Mouse (Mus musculus): ENCODE measurements around the gene Zfp846. TPM values are rescaled to one million over a fixed set of nuclear protein-coding genes. Genes with fewer than 3 reads are reported as not detected.
A peak's percentile ranks its signal among the peaks of the same experiment; 100 is the strongest.
"Not testable (repeated sequence)": the region's sequence is repeated elsewhere in the genome, so short reads cannot be mapped to it uniquely, and the experiment has no call there.

Gene Zfp846
- total RNA-seq (2021), result 1 to 10 TPM; 2.6 to 3.0 TPM
- long read RNA-seq, experiment 1, partial matches to known transcripts, result 1 of 2 reads
- long read RNA-seq, experiment 1, other reads (novel, unspliced or antisense), result 0 of 2 reads
- long read RNA-seq, experiment 2, partial matches to known transcripts, result 0 of 2 reads
- long read RNA-seq, experiment 2, other reads (novel, unspliced or antisense), result 0 of 2 reads

DNA sequence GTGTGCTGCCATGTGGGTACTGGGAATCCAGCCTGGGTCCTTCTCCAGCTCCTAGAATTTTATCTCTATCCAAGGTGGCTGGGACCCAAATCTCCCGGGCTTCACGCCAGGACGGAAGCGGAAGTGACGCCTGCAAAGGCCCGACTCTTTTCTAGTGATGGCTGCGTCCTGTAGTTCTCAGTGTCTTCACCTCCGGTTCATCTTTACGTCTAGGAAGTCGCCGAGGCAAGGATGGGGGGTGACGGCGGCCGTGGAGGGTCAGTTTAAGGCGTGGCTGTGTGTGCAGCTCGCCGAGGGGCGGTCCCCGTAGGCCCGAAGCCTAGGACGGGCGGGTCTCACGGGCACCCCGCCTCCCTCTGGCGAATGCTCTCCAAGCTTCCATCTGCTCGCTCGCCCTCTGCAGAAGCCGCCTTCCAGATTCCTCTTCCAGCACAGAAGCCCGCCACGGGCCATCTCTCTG lies at the start of gene Zfp846:
TSS of gene Zfp846 (plus strand) at position 117 of the 460 bp plus-strand sequence.
- DNase-seq, result peak; percentile 97 to 98
- intact Hi-C loops (cut with DNase I), result no loop called here

DNA sequence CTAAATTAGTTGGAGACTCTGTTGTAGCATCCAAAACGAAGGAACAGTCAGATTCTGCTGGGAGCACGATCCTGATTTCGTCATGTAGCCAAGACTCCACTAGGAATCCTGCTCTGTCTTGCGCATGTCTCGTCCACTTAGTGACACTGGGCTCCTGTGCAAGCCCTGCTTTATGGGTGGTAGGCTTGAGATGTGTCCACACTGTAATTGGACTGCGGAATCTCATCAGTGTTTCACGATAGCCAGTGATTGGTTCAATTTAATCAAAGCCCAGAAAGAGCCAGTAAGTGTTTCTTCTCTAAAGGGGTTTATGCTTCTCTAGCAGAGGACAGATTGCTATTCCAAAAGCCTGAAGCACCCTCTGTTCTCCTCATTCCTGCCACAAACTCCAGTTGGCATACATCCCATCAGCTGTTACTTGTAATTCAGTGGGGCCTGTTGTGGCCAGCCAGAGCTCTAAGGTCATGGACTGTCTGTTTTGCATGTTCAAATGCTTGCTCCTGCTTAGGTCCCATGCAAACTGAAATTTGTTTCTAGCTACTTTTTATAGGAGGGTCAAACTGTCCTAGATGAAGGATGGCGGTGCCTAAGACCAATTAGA lies 46.7 kb upstream of the Zfp846 start:
- intact Hi-C loops (cut with DNase I), result no loop called here
- DNase-seq, result no peak

DNA sequence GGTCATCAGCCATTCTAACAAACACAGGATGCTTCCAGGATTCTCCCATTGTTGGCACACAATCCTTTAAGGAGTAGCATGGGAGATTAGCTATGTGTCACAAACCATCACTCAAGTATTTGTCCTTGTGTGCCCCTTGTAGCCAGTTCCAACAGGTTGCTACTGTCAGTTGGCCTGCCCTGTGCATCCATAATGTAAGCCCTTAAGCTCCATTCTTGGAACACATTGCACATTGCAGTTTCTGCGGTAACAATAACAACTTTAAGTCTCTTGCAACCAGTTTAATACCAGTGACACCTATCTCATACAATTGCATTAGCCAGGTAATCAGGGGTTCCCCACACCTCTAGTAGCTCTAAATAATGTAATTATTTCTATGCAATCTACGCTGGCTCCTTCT lies 44.5 kb upstream of the Zfp846 start:
- DNase-seq, result no peak
- intact Hi-C loops (cut with DNase I), result no loop called here

DNA sequence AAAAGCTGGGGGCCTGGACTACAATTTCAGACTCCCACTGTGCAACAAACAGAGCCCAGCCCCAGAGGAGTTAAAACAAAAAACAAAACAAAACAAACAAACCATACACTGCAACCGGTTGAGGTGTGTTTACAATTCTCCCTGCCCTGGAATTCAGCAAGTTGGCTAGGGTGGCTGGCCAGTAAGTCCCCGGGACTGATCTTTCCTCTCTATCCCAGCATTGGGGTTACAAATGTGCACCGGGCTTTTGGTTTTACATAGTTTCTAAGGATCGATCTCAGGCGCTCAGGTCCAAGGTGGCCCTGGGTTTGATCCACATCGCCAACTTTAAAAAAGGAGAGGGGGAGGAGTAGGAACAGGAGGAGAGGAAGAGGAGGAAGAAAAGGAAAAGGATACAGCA lies 37.6 kb upstream of the Zfp846 start:
- DNase-seq, result no peak
- intact Hi-C loops (cut with DNase I), result no loop called here

DNA sequence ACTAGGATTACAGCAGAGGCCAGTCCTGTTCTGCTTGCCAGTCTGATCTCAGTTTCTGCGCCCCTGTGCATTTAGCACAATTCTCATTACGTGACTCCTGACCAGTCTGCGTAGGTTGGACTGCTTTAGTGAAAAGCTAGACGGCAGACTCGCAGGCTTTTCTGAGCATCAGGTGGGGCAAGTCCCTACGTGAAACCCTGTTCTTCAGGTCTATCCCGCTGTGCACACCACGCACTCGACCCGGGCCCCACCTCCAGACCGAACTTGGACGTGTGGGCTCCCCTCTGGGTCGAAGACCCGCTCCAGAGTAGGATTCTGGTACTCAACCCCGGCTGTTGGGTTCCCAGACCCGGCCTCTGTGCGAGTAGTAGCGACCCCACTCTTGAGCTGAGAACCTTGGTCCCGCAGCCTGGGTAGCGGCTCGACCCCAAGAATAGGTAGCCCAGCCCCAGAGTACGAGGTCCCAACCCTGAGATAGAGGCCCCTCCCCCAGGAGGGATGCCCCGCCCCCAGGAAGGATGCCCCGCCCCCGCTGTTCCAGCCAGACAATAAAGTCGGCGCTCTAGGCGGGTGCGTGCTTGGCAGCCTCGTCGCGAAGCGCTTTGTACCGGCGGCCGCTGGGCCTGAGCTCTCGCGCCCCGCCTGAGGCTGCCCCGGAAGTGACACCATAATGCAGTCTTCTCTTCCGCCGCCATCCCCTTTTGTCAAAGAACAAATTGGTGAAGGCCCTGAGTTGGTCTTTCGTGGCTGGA lies 36.8 kb upstream of the Zfp846 start:
- DNase-seq, result peak; percentile 76 to 77
- intact Hi-C loops (cut with DNase I), result loop anchor here (2.0 kb wide), 1 partner anchor 77 kb away; no protein-coding TSS in a partner anchor

DNA sequence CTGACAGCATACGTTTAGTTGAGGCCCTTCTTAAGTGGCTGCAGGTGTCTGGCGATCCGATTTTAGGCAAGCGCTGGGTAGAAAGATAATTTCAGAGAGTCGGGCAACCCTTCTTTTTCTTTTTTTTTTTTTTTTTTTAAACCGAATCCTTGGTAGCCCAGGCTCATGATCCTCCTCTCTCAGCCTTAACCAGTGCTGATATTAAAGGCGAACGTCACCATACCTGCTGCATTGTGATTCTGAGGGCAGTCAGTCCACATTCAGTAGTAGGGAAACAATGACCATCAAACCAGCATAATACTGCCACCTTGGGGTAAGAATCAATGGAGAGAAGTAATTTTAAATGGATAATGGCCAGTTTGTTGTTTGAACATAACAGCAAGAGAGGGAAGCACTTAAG lies 35.9 kb upstream of the Zfp846 start:
- DNase-seq, result no peak
- intact Hi-C loops (cut with DNase I), result loop anchor here (2.0 kb wide), 1 partner anchor 78 kb away; no protein-coding TSS in a partner anchor

DNA sequence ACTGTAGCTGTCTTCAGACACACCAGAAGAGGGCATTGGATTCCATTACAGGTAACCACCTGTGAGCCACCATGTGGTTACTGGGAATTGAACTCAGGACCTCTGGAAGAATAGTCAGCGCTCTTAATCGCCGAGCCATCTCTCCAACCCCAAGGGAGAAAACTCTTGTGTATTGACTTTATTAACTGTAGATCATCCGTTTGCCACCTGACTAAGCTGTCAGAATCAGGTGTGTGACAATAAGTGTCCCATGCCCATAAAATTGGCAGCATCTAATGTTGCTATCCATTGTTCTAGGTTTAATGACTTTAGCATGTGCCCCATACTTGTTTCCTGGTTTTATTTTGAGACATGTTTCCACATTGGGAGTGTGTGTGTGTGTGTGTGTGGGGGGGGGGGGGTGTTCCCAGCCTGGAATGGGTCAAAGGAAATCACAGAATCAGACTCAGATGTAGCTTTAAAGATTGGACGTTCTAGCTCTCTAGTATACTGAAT lies 29.3 kb upstream of the Zfp846 start:
- DNase-seq, result no peak
- intact Hi-C loops (cut with DNase I), result no loop called here

DNA sequence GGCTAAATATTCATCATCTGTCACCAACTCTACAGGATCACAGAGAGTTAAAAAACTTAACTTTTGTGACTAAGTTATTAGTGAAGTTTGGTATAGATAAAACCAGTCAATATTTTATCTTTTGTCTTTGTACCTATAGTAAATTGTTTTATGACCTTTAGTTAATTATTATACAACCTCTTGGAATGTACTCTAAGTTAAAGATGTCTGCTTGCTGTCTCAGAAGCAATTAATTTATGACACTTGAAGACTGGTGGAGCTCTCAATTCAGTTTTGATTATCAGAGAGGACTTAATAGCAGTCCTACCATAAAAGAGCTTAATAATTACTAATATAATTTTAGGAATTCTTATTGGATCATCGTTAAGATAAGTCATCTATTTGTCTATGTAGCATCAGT lies 28.4 kb upstream of the Zfp846 start:
- DNase-seq, result no peak
- intact Hi-C loops (cut with DNase I), result no loop called here

DNA sequence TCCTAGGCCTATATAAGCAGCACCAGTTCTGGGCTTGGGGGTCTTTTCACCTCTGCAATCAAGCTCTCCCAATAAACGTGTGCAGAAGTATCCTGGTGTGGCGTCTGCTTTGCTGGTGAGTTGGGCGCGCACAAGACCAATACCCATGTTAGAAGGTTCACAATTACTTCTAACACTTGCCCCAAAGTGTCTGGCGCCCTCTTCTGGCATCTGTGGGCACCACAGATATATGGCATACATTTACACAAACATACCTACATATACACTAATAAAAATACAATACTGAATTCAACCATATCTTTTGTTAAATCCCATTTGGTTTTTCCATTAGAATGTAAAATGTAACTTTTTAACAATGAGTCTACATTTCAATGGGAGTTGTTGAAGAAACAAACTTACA lies 18.9 kb upstream of the Zfp846 start:
- intact Hi-C loops (cut with DNase I), result no loop called here
- no peak for DNase-seq

DNA sequence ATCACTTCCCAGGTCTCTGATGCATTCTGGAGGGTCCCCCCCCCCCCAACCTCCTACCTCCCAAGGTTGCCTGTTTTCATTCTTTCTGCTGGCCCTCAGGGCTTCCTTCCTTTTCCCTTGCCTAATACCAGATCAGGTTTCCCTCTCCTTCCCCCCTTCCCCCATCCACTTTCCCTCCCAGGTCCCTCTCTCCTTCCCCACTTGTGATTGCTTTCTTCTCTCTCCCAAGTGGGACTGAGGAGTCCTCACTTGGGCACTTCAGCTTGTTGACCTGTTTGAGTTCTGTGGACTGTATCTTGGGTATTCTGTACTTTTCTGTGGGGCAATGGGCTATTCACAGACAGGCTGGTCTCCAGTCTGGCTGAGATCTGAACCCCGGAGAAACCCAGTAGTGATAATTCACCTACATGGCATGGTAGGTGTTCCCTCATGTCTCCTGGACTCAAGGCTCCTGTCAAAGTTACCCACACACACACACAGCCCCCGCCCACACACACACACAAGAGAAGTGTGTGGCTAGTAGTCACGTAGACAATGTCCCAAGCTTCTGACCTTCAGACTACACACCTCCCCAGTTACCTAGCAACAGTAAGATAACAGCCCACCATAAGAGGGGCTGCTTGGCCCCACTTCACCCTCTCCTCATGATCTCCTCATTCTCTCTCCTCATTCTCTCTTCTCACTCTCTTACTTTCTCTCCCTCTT lies 15.6 kb upstream of the Zfp846 start:
- intact Hi-C loops (cut with DNase I); DNase-seq: not testable (repeated sequence)

DNA sequence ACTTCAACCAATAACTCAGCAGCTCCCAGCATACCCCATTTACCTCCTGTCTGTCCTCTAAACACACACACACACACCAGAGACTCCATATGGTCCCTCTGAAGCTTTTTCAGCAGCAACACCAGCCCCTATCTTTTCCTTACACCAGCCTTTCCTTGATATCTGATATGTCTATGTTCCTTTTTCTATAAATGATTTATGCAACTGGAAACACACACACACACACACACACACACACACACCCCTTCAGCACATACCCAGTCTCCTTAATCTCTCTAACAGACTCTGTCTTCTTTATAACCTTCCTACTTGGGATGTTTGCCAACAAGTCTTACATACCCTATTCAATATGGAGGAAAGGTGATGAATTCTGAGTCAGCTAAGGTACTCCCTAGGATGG lies 10.0 kb upstream of the Zfp846 start:
- no peak for DNase-seq
- intact Hi-C loops (cut with DNase I), result no loop called here

DNA sequence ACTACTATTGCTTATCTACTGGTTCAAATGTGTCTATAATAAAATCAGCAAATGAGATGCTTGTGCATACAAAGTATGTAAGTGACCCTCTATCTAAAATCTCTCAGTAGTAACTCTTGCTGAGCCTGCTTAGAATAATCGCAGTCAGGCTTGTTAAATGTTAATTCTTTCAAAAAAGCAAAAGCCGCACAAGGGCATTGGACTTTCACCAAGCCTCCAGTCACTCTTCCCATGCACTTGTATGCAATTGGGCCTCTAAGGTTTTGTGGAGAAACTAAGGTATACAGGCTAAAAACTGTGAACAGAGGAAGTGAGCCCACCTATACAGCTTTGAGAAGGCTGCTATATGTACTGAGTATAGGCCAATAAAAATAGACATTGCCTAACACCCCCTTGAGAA lies 4.5 kb upstream of the Zfp846 start:
- DNase-seq, result no peak
- intact Hi-C loops (cut with DNase I), result no loop called here

DNA sequence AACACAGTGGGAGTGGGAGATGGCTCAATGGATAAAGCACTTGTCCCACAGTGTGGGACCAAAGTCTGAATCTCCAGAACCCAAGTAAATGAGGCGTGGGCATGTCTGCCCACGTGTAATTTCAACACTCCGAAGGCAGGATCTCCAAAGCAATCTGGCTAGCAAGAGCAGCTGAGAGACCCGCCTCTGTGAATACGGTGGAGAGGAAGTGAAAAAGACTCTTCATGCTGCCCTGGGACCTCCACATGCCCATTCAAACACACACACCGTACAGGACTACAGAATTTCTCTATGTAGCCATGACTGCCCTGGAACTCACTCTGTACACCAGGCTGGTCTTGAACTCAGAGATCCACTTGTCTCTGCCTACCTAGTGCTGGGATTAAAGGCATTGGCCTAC lies 20.2 kb downstream of the Zfp846 start:
- no peak for DNase-seq
- intact Hi-C loops (cut with DNase I), result loop anchor here (10.0 kb wide), 1 partner anchor 136 kb away; the partner anchor contains the start of gene Zfp26

DNA sequence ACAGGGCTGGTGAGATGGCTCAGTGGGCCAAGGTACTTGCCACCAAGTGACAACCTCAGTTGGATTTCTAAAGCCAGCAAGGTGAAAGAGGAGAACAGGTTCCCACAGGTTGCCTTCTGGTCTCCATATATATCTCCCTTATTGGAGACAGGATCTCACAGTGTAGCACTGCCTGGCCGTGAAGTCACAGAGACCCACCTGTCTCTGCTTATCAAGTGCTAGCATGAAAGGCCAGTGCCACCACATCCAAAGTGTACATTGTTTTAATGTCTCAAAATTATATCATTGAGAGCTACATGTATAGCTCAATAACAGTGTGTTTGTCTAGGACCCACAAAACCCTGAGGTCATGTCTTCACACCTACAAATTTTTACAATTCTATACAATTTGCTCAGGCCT lies 25.2 kb downstream of the Zfp846 start:
- intact Hi-C loops (cut with DNase I), result loop anchor here (10.0 kb wide), 1 partner anchor 141 kb away; the partner anchor contains the start of gene Zfp26
- no peak for DNase-seq

DNA sequence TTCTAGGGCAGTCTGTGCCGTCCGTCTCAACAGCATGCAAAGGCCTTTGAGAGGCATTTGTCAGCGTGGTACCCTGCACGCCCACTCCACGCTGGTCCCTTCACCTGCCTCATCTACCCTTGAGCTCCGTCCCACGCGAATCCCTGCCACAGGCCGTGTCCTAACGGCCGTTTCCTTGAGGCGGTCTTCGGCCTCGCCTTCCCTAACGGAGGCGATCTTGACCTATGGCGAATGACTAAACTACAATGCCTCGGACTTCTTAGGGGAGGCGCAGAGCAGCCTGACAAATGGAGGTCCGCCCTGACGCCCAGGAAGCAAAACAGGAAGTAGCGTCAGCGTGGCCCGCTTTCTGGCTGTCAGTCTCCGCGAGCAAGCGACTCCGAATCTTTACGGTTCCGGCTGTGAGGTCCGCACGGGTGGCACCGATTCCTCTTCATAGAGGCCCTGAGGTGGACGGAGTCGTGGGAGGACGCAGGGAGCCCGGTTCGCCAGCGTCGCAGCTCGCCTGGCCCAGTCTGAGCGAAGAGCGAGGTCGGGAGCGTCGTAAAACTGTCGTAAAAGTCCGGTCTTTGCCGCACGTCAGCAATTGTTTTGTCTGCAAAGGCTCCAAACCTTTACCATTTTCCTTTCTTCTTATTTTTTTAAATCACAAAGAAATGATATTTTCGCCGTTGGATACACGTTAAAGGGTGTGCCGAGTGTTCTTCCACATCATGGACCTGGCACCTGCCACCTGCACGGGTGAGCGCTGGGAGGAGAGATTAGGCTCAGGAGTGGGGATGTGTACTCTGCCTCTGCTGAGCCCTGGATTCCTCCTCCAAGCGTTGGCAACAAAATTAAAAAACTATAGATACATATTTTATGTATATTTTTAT lies 26.2 kb downstream of the Zfp846 start:
- intact Hi-C loops (cut with DNase I), result loop anchor here (10.0 kb wide), 1 partner anchor 143 kb away; the partner anchor contains the start of gene Zfp26
- peak; percentile 64 to 90 for DNase-seq

DNA sequence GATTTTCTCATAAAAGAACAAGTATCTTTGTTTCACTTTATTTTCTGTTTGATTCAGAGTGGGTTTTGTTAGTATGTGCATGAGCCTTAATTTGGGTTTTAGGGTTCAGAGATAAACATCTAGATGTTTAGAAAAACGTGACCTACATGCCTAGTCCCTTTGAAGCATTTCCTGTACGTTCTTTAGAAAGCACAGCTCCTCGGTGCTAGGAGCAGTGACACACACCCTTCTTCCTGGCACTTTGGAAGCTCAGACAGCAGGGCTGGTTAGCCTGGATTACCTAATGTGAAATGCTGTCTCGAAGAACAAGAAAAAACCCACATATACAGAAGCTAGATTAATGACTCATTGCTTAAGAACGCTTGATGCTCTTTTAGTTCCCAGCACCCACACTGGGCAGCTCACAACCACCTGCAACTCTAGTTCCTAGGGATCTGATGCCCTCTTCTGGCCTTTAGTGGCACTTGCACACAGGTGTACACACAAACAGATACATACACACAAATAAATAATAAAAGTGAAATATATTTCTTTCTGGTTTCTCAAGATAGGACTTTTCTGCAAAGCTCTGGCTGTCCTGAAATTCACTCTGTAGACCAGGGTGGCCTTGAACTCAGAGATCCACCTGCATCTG lies 28.9 kb downstream of the Zfp846 start:
- intact Hi-C loops (cut with DNase I), result loop anchor here (10.0 kb wide), 1 partner anchor 145 kb away; the partner anchor contains the start of gene Zfp26
- no peak for DNase-seq

DNA sequence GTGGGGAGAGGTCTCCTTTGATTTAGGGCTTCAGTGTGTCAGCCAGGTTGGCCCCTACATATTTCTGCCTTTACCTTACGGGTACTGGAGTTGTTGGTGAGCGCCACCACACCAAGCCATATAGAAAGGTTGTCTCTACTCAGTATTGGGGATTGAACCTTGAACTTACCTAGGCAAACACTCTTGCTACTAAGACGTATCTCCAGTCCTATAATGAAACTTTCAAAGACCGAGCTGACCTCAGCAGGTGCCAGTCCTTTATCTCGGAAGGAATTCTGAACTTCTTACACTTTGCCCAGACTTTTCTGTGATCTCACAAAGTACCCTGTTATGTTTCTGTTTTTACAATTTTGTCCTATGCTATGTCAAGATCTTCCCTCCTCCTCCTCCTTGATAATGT lies 30.9 kb downstream of the Zfp846 start:
- DNase-seq, result no peak
- intact Hi-C loops (cut with DNase I), result no loop called here

DNA sequence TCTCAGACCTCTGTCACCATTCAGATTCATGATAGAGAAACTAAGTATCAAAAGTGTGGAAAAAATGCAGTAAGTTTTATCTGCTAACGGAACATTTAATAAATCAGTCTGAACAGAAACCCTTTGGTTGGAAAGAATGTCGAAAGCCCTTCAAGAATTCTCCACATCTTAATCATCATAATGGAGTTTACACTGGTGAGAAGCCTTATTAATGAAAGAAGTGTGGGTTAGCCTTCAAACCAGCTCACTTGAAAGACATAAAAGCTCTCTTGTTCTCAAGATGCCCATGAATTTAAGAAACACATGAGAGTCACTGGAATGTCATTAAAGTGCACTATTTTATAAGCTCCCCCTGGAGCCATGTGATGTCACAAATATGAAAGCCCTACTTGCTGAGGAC lies 35.6 kb downstream of the Zfp846 start:
- intact Hi-C loops (cut with DNase I), result no loop called here

DNA sequence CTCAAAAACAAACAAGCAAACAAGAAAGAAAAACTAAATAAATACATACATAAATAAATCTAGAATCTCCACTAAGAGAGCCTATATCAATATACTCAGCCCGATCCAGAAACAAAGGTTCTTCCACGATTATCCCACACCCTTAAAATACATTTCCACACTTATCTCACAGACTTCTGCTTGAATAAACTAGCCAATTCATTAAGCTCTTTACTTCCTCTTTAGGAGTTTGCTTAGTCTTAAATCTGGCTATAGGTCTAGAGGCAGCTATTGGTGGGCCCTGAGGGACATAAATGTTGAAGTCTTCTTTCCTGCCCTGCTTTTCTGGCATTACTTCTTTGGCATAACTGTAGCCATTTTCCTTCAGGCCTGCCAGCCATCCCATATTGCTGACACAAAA lies 50.2 kb downstream of the Zfp846 start:
- intact Hi-C loops (cut with DNase I), result no loop called here

More for the DNA sequence above, 35.6 kb downstream of the Zfp846 start:
- DNase-seq, result no peak

More for the DNA sequence above, 50.2 kb downstream of the Zfp846 start:
- no peak for DNase-seq

Measured in gastrocnemius, postnatal 36 days (tissue).